Mouse (Mus musculus) thymus, adult 2 months (tissue): ENCODE results near the gene Stk11.

Experiments used
- CTCF ChIP-seq: fragments of 200-500 bp; IDR thresholded peaks from 2 replicates; pipeline ENCODE4 v1.5.1; 2012; ENCODE audit warnings: mild to moderate bottlenecking, control low read depth, low read length, moderate library complexity, borderline replicate concordance; ENCODE audit not compliant: control insufficient read depth, poor library complexity, insufficient read depth; ENCODE audit errors: extremely low read depth
- POLR2A ChIP-seq: fragments of 200-500 bp; IDR thresholded peaks from 2 replicates; pipeline ENCODE4 v1.6.1; 2012; ENCODE audit warnings: mild to moderate bottlenecking, low read length, control low read depth, moderate library complexity; ENCODE audit not compliant: control insufficient read depth, poor library complexity, insufficient read depth; ENCODE audit errors: extremely low read depth

GRCm38 (mm10) chr10:80134421-80134820, 18.8 kb downstream of the Stk11 start:
- TF ChIP-seq POLR2A (no peak), CTCF (no peak)
